ENCODE assay signal across 8 mouse cellular contexts in genomic region chr4:129781881-129782675, GRCm38 (mm10). TPM values are rescaled to one million over a fixed set of nuclear protein-coding genes. Genes with fewer than 3 reads are reported as not detected.
DNase-seq lines count a peak whose midpoint lies in the region; ATAC-seq lines count a peak whose summit lies in the region.

No protein-coding gene starts in this region.

- 13% methylated on average over 4 of the region's 4 CpGs for WGBS in forebrain, embryonic 14.5 days
- WGBS in hindbrain, embryonic 12.5 days: 16% methylated on average over 4 of the region's 4 CpGs
- WGBS in liver, embryonic 12.5 days (ENCODE audit: insufficient replicate concordance): 22% methylated on average over 4 of the region's 4 CpGs
- 17% methylated on average over 4 of the region's 4 CpGs for WGBS in neural tube, embryonic 14.5 days

- DNase-seq in layer of hippocampus, adult 11-12 months (ENCODE audit: low spot score): peak; percentile 55
- no peak for DNase-seq in layer of hippocampus, adult 9-10 months (ENCODE audit: low spot score)
- DNase-seq in NIH3T3 (ENCODE audit: low read depth): peak; percentile 48
- DNase-seq in forebrain, embryonic 14.5 days (ENCODE audit: low spot score): peak; percentile 40
- DNase-seq in thymus, postnatal 14 days: no peak

- no peaks in the 10 kb centered on the region for H3K36me3 ChIP-seq in forebrain, embryonic 14.5 days (ENCODE audit: control insufficient read depth, insufficient read depth, low read length)
- no peaks in the 10 kb centered on the region for H3K36me3 ChIP-seq in hindbrain, embryonic 12.5 days
- H3K36me3 ChIP-seq in liver, embryonic 12.5 days: no peaks in the 10 kb centered on the region
- no peaks in the 10 kb centered on the region for H3K36me3 ChIP-seq in neural tube, embryonic 14.5 days (ENCODE audit: control insufficient read depth, insufficient read depth, low read length)

- no peaks in the 10 kb centered on the region for H3K27me3 ChIP-seq in forebrain, embryonic 14.5 days (replicated peaks; ENCODE audit: control insufficient read depth, insufficient read depth, low read length)
- H3K27me3 ChIP-seq in hindbrain, embryonic 12.5 days: no peaks in the 10 kb centered on the region
- H3K27me3 ChIP-seq in liver, embryonic 12.5 days (replicated peaks): no peaks in the 10 kb centered on the region
- H3K27me3 ChIP-seq in neural tube, embryonic 14.5 days (ENCODE audit: control insufficient read depth, insufficient read depth, low read length): no peaks in the 10 kb centered on the region

- ATAC-seq in forebrain, embryonic 14.5 days: no peak
- no peak for ATAC-seq in hindbrain, embryonic 12.5 days (ENCODE audit: low FRiP score)
- ATAC-seq in liver, embryonic 12.5 days: no peak
- peak; percentile 31; the same call in 1 of the 2 replicates for ATAC-seq in neural tube, embryonic 14.5 days (ENCODE audit: low read depth)

- no peak overlapping the region; the same call in 1 of the 2 replicates for H3K9ac ChIP-seq in forebrain, embryonic 14.5 days (ENCODE audit: low read length)
- 0 out of 2 replicates have a peak overlapping the region, but pooled peaks have one; percentile 18 for H3K9ac ChIP-seq in hindbrain, embryonic 12.5 days
- no peak overlapping the region for H3K9ac ChIP-seq in liver, embryonic 12.5 days
- H3K9ac ChIP-seq in neural tube, embryonic 14.5 days (replicated peaks; ENCODE audit: low read depth, low read length): no peak overlapping the region

- no peak overlapping the region for H3K4me2 ChIP-seq in forebrain, embryonic 14.5 days (ENCODE audit: low read length)
- no peak overlapping the region for H3K4me2 ChIP-seq in hindbrain, embryonic 12.5 days (replicated peaks)
- no peak overlapping the region for H3K4me2 ChIP-seq in liver, embryonic 12.5 days
- no peak overlapping the region for H3K4me2 ChIP-seq in neural tube, embryonic 14.5 days (ENCODE audit: low read depth, low read length)

- no peak overlapping the region for H3K4me3 ChIP-seq in forebrain, embryonic 14.5 days (ENCODE audit: low read depth, low read length)
- no peak overlapping the region for H3K4me3 ChIP-seq in hindbrain, embryonic 12.5 days
- no peak overlapping the region for H3K4me3 ChIP-seq in liver, embryonic 12.5 days
- no peak overlapping the region for H3K4me3 ChIP-seq in neural tube, embryonic 14.5 days (ENCODE audit: low read depth, low read length)

- H3K9me3 ChIP-seq in forebrain, embryonic 14.5 days (replicated peaks; ENCODE audit: control insufficient read depth, low read length): no peaks in the 10 kb centered on the region
- no peaks in the 10 kb centered on the region for H3K9me3 ChIP-seq in hindbrain, embryonic 12.5 days (replicated peaks)
- no peaks in the 10 kb centered on the region for H3K9me3 ChIP-seq in liver, embryonic 12.5 days (replicated peaks)
- no peaks in the 10 kb centered on the region for H3K9me3 ChIP-seq in neural tube, embryonic 14.5 days (ENCODE audit: control insufficient read depth, low read length)

- H3K4me1 ChIP-seq in forebrain, embryonic 14.5 days (ENCODE audit: control insufficient read depth, insufficient read depth, low read length): 0 out of 2 replicates have a peak, but pooled peaks cover 8% of the 10 kb centered on the region
- peaks cover 16% of the 10 kb centered on the region for H3K4me1 ChIP-seq in hindbrain, embryonic 12.5 days
- H3K4me1 ChIP-seq in liver, embryonic 12.5 days: peaks cover 15% of the 10 kb centered on the region; the same call in 1 of the 2 replicates
- peaks cover 3% of the 10 kb centered on the region; the same call in 1 of the 2 replicates for H3K4me1 ChIP-seq in neural tube, embryonic 14.5 days (ENCODE audit: control insufficient read depth, insufficient read depth, low read length)

- no peak overlapping the region; the same call in 1 of the 2 replicates for H3K27ac ChIP-seq in forebrain, embryonic 14.5 days (ENCODE audit: low read depth, low read length)
- peak overlapping the region; percentile 23; the same call in 1 of the 2 replicates for H3K27ac ChIP-seq in hindbrain, embryonic 12.5 days
- peak overlapping the region; percentile 36; the same call in 1 of the 2 replicates for H3K27ac ChIP-seq in liver, embryonic 12.5 days
- H3K27ac ChIP-seq in neural tube, embryonic 14.5 days (ENCODE audit: low read depth, low read length): no peak overlapping the region

RNA-seq across cellular contexts. Expression of gene Ptp4a2, which starts 28.9 kb away (rescaled TPM):
- polyA plus RNA-seq in forebrain, embryonic 14.5 days (2014; fragmentation: Nextera tagmentation; extraction: Ambion mirVana): 213 and 214 TPM in 2 replicates
- polyA plus RNA-seq in hindbrain, embryonic 12.5 days (2016; fragmentation: Nextera tagmentation; extraction: Ambion mirVana): 347 and 360 TPM in 2 replicates
- 229 and 244 TPM in 2 replicates for polyA plus RNA-seq in liver, embryonic 12.5 days (2016; fragmentation: Nextera tagmentation; extraction: Ambion mirVana)
- 163 and 234 TPM in 2 replicates for polyA plus RNA-seq in neural tube, embryonic 14.5 days (2014; fragmentation: Nextera tagmentation; extraction: Ambion mirVana)

RNA-seq across cellular contexts. Expression of gene Khdrbs1, which starts 40.0 kb away (rescaled TPM):
- 133 and 136 TPM in 2 replicates for polyA plus RNA-seq in forebrain, embryonic 14.5 days (2014; fragmentation: Nextera tagmentation; extraction: Ambion mirVana)
- 215 and 227 TPM in 2 replicates for polyA plus RNA-seq in hindbrain, embryonic 12.5 days (2016; fragmentation: Nextera tagmentation; extraction: Ambion mirVana)
- 59.4 and 60.2 TPM in 2 replicates for polyA plus RNA-seq in liver, embryonic 12.5 days (2016; fragmentation: Nextera tagmentation; extraction: Ambion mirVana)
- polyA plus RNA-seq in neural tube, embryonic 14.5 days (2014; fragmentation: Nextera tagmentation; extraction: Ambion mirVana): 105 and 141 TPM in 2 replicates

Comparison
In these comparisons a context has a peak if more than half of its experiments do, and no peak if none do; other contexts are left out.
1. DNase-seq: peak in layer of hippocampus, adult 11-12 months (single experiment), NIH3T3 (single experiment) and forebrain, embryonic 14.5 days (single experiment); none in layer of hippocampus, adult 9-10 months (single experiment) and thymus, postnatal 14 days (single experiment).
2. H3K27ac ChIP-seq: peak in hindbrain, embryonic 12.5 days (single experiment) and liver, embryonic 12.5 days (single experiment); none in forebrain, embryonic 14.5 days (single experiment) and neural tube, embryonic 14.5 days (single experiment).